Mouse (Mus musculus) intestine, embryonic 16.5 days (tissue): Measurements from ENCODE around the gene Tatdn3. TPM values are rescaled to one million over a fixed set of nuclear protein-coding genes. Genes with fewer than 3 reads are reported as not detected.

ENCODE experiments used
- ATAC-seq: fragments of 200-750 bp; cut with Nextera tagmentation; 2 replicates; pipeline ENCODE4 v1.8.0; 2017; ENCODE audit warnings: moderate TSS enrichment, moderate library complexity
- H3K27ac ChIP-seq: fragments of 300-500 bp; sonication (generic); 2 replicates; pipeline ENCODE4 v1.5.1; 2014; ENCODE audit warnings: mild to moderate bottlenecking, low read length
- H3K27me3 ChIP-seq: fragments of 300-500 bp; sonication (generic); replicated peaks from 2 replicates; pipeline ENCODE4 v1.6.1; 2014; ENCODE audit warnings: low read length, control low read depth, mixed read lengths; ENCODE audit not compliant: control insufficient read depth, insufficient read depth
- H3K36me3 ChIP-seq: fragments of 300-500 bp; sonication (generic); 2 replicates; pipeline ENCODE4 v1.6.1; 2014; ENCODE audit warnings: low read length, control low read depth; ENCODE audit not compliant: control insufficient read depth, insufficient read depth
- H3K4me1 ChIP-seq: fragments of 300-500 bp; sonication (generic); 2 replicates; pipeline ENCODE4 v1.6.1; 2014; ENCODE audit warnings: low read length, control low read depth, mixed read lengths; ENCODE audit not compliant: control insufficient read depth, insufficient read depth
- H3K4me2 ChIP-seq: fragments of 300-500 bp; sonication (generic); 2 replicates; pipeline ENCODE4 v1.6.1; 2014; ENCODE audit warnings: low read depth, low read length, control low read depth
- H3K4me3 ChIP-seq: fragments of 300-500 bp; sonication (generic); 2 replicates; pipeline ENCODE4 v1.5.1; 2014; ENCODE audit warnings: mild to moderate bottlenecking, low read length
- H3K9ac ChIP-seq: fragments of 300-500 bp; sonication (generic); 2 replicates; pipeline ENCODE4 v1.6.1; 2014; ENCODE audit warnings: low read depth, low read length
- H3K9me3 ChIP-seq: fragments of 300-500 bp; sonication (generic); 2 replicates; pipeline ENCODE4 v1.6.1; 2016; ENCODE audit warnings: low read length, control low read depth; ENCODE audit not compliant: control insufficient read depth
- WGBS: fragments of 180-500 bp; shearing (Covaris S2); extraction: QIAGEN DNeasy Blood & Tissue Kit; methylation state at CpG from one replicate; pipeline ENCODE4 v1.1.7; 2014; 5-methylcytosine and 5-hydroxymethylcytosine counted together
- polyA plus RNA-seq: library from polyadenylated mRNA; unstranded; fragments of >200 nt; fragmentation: Nextera tagmentation; extraction: Ambion mirVana; gene quantifications from 2 replicates; pipeline ENCODE4 v1.2.1, GENCODE M21; 2015

The Tatdn3 gene
- polyA plus RNA-seq: 13.4 and 13.9 TPM in 2 replicates

GRCm38 (mm10) chr1:191062781-191063485 lies at the start of gene Tatdn3, which contains the start of gene Nsl1:
Gene Tatdn3 (minus strand): TSS chr1:191062932.
Gene Nsl1 (plus strand): TSS chr1:191063012.
- peak within 1 kb of the TSS; percentile 90 for H3K4me3 ChIP-seq
- peak; percentile 92 for ATAC-seq
- no peaks in the 10 kb centered on the region for H3K27me3 ChIP-seq
- no peaks in the 10 kb centered on the region for H3K36me3 ChIP-seq
- under 1% methylated on average over 56 of the region's 56 CpGs for WGBS
- peaks cover 10% of the 10 kb centered on the region for H3K4me1 ChIP-seq
- H3K27ac ChIP-seq: peak within 1 kb of the TSS; percentile 48; the same call in 1 of the 2 replicates
- peak within 1 kb of the TSS; percentile 65 for H3K4me2 ChIP-seq
- no peaks in the 10 kb centered on the region for H3K9me3 ChIP-seq
- H3K9ac ChIP-seq: peak within 1 kb of the TSS; percentile 91

GRCm38 (mm10) chr1:191111146-191111545 lies 48.4 kb upstream of the Tatdn3 start:
- no peaks in the 10 kb centered on the region for H3K9me3 ChIP-seq
- H3K4me2 ChIP-seq: no peak overlapping the region
- H3K36me3 ChIP-seq: no peaks in the 10 kb centered on the region
- peak; percentile 56; the same call in 1 of the 2 replicates for ATAC-seq
- no peak overlapping the region for H3K9ac ChIP-seq
- no peaks in the 10 kb centered on the region for H3K27me3 ChIP-seq
- 0 out of 2 replicates have a peak overlapping the region, but pooled peaks have one; percentile 15 for H3K27ac ChIP-seq
- no peak overlapping the region for H3K4me3 ChIP-seq
- 54% methylated on average over 8 of the region's 8 CpGs for WGBS
- no peaks in the 10 kb centered on the region; the same call in none of the 2 replicates for H3K4me1 ChIP-seq

- no peak overlapping the region for H3K9ac ChIP-seq
- ATAC-seq: no peak
- H3K27me3 ChIP-seq: no peaks in the 10 kb centered on the region
- H3K9me3 ChIP-seq: no peaks in the 10 kb centered on the region
- H3K4me1 ChIP-seq: no peaks in the 10 kb centered on the region; the same call in none of the 2 replicates
- 88% methylated on average over 9 of the region's 9 CpGs for WGBS
- no peak overlapping the region for H3K4me2 ChIP-seq
- H3K36me3 ChIP-seq: no peaks in the 10 kb centered on the region
- H3K4me3 ChIP-seq: no peak overlapping the region
- no peak overlapping the region for H3K27ac ChIP-seq
Measured at GRCm38 (mm10) chr1:191109907-191110306, 47.2 kb upstream of the Tatdn3 start.

- Histone ChIP-seq H3K27me3 (no peaks in the 10 kb centered on the region), H3K9ac (no peak overlapping the region), H3K36me3 (no peaks in the 10 kb centered on the region), H3K4me1 (no peaks in the 10 kb centered on the region; the same call in none of the 2 replicates), H3K9me3 (no peaks in the 10 kb centered on the region), H3K27ac (no peak overlapping the region), H3K4me2 (no peak overlapping the region), H3K4me3 (no peak overlapping the region)
- ATAC-seq: no peak
- 67% methylated on average over 10 of the region's 10 CpGs for WGBS
Measured at GRCm38 (mm10) chr1:191107306-191107705, 44.6 kb upstream of the Tatdn3 start.

GRCm38 (mm10) chr1:191105246-191105645 lies 42.5 kb upstream of the Tatdn3 start:
- ATAC-seq: no peak
- WGBS: 78% methylated on average over 9 of the region's 9 CpGs
- Histone ChIP-seq H3K9ac (no peak overlapping the region), H3K4me1 (no peaks in the 10 kb centered on the region; the same call in 1 of the 2 replicates), H3K4me2 (no peak overlapping the region), H3K27me3 (no peaks in the 10 kb centered on the region), H3K27ac (no peak overlapping the region), H3K9me3 (no peaks in the 10 kb centered on the region), H3K36me3 (no peaks in the 10 kb centered on the region), H3K4me3 (no peak overlapping the region)

GRCm38 (mm10) chr1:191102730-191103370 lies 40.1 kb upstream of the Tatdn3 start:
- no peaks in the 10 kb centered on the region for H3K36me3 ChIP-seq
- 81% methylated on average over 15 of the region's 15 CpGs for WGBS

GRCm38 (mm10) chr1:191099772-191100291 lies 37.1 kb upstream of the Tatdn3 start:
- peaks cover 15% of the 10 kb centered on the region for H3K4me1 ChIP-seq
- peaks cover 4% of the 10 kb centered on the region; the same call in 1 of the 2 replicates for H3K27me3 ChIP-seq
- H3K27ac ChIP-seq: no peak overlapping the region
- WGBS: 75% methylated on average over 5 of the region's 5 CpGs
- H3K9ac ChIP-seq: no peak overlapping the region
- no peaks in the 10 kb centered on the region for H3K9me3 ChIP-seq
- no peak overlapping the region for H3K4me2 ChIP-seq
- no peak for ATAC-seq
- no peaks in the 10 kb centered on the region for H3K36me3 ChIP-seq
- H3K4me3 ChIP-seq: no peak overlapping the region

More at GRCm38 (mm10) chr1:191102730-191103370, 40.1 kb upstream of the Tatdn3 start:
- no peak overlapping the region for H3K4me3 ChIP-seq
- H3K4me1 ChIP-seq: peaks cover 2% of the 10 kb centered on the region
- H3K27ac ChIP-seq: no peak overlapping the region
- peaks cover 4% of the 10 kb centered on the region; the same call in 1 of the 2 replicates for H3K27me3 ChIP-seq
- H3K9me3 ChIP-seq: no peaks in the 10 kb centered on the region
- H3K9ac ChIP-seq: no peak overlapping the region
- H3K4me2 ChIP-seq: no peak overlapping the region
- ATAC-seq: no peak

GRCm38 (mm10) chr1:191099114-191099513 lies 36.4 kb upstream of the Tatdn3 start:
- WGBS: 40% methylated on average over 5 of the region's 5 CpGs
- no peaks in the 10 kb centered on the region for H3K9me3 ChIP-seq
- H3K4me3 ChIP-seq: peak overlapping the region; percentile 72; the same call in 1 of the 2 replicates
- no peak for ATAC-seq
- 0 out of 2 replicates have a peak overlapping the region, but pooled peaks have one; percentile 10 for H3K9ac ChIP-seq
- H3K27ac ChIP-seq: no peak overlapping the region
- peaks cover 4% of the 10 kb centered on the region; the same call in 1 of the 2 replicates for H3K27me3 ChIP-seq
- no peaks in the 10 kb centered on the region for H3K36me3 ChIP-seq
- peaks cover 15% of the 10 kb centered on the region for H3K4me1 ChIP-seq
- no peak overlapping the region for H3K4me2 ChIP-seq
